Comparison of ENCODE assay signal across 9 mouse cellular contexts in the genomic region with DNA sequence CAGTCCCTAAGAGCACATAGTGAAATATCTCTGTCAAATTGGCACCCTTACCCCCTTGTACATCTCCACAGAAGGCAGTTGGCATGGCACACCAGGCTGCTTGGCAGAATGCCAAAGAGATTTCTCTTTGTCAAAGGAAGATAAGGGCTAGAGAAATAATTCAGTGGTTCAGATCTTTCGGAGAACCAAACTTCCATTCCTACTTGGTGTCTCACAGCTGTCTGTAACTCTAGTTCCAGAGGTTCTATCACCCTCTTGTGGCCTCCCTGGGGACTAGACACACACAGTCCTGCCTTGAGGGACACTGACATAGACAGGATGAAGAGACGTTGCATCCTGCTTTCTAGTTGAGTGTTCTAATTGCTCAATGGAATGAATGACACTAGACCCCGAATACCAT. TPM values are rescaled to one million over a fixed set of nuclear protein-coding genes. Genes with fewer than 3 reads are reported as not detected.
DNase-seq lines count a peak whose midpoint lies in the region; ATAC-seq lines count a peak whose summit lies in the region.
"Had no signal": no experiment of that assay in that cellular context is flagged by ENCODE, and none has a peak within 500 bp of the region (broad histone marks: within the 10 kb centered on the region; RNA-seq: fewer than 3 reads in every experiment).

No protein-coding gene starts in this region.

- H3K27ac ChIP-seq in heart, embryonic 13.5 days (replicated peaks) = no peak overlapping the region
- H3K27ac ChIP-seq: limb, embryonic 12.5 days had no signal

- intact Hi-C loops in heart, postnatal 14 days (cut with DNase I) = no loop called here

- ATAC-seq in heart, embryonic 13.5 days (ENCODE audit: extremely low read depth, insufficient number of reproducible peaks, low FRiP score, low TSS enrichment) = no peak
- ATAC-seq in hematopoietic stem cell, adult 5-6 weeks (replicated peaks in 1 of 2; ENCODE audit: insufficient read depth in 1 of 2, low FRiP score in 2 of 2, low TSS enrichment in 1 of 2, low read depth in 1 of 2, poor library complexity in 2 of 2, severe bottlenecking in 2 of 2) = peak; percentile 50 to 69; a peak in 3 of 4 replicates
- peak; percentile 84 for ATAC-seq in megakaryocyte progenitor cell, adult 5-6 weeks (replicated peaks; ENCODE audit: poor library complexity)

- H3K27me3 ChIP-seq in heart, embryonic 13.5 days (replicated peaks) = peaks cover 15% of the 10 kb centered on the region; the same call in 1 of the 2 replicates

- 16% methylated on average over 3 of the region's 3 CpGs for WGBS in heart, embryonic 13.5 days

- H3K9me3 ChIP-seq in heart, embryonic 13.5 days = no peaks in the 10 kb centered on the region
- H3K9me3 ChIP-seq: limb, embryonic 12.5 days had no signal

- H3K36me3 ChIP-seq in heart, embryonic 13.5 days = no peaks in the 10 kb centered on the region
- H3K36me3 ChIP-seq: limb, embryonic 12.5 days had no signal

- H3K4me3 ChIP-seq in heart, embryonic 13.5 days = no peak overlapping the region
- H3K4me3 ChIP-seq: limb, embryonic 12.5 days had no signal

- peaks cover 7% of the 10 kb centered on the region; the same call in 1 of the 2 replicates for H3K4me1 ChIP-seq in heart, embryonic 13.5 days
- H3K4me1 ChIP-seq: limb, embryonic 12.5 days had no signal

- H3K4me2 ChIP-seq in heart, embryonic 13.5 days = peak overlapping the region; percentile 27; the same call in 1 of the 2 replicates
- H3K4me2 ChIP-seq: limb, embryonic 12.5 days had no signal

- no peak for DNase-seq in heart, postnatal 14 days
- peak; percentile 62 for DNase-seq in ES-CJ7 (ENCODE audit: low read depth, low spot score)
- DNase-seq in c-Kit-negative CD71-positive TER-119-positive erythroid progenitor cells, embryonic 14.5 days (ENCODE audit: low read depth, low spot score) = peak; percentile 73
- DNase-seq in ovary, adult 18-20 months (ENCODE audit: low spot score) = no peak
- no peak for DNase-seq in right cerebral cortex, adult 2 months (ENCODE audit: low spot score in 2 of 2)

- H3K9ac ChIP-seq in heart, embryonic 13.5 days = no peak overlapping the region
- H3K9ac ChIP-seq: limb, embryonic 12.5 days had no signal

RNA-seq across cellular contexts. Expression of a gene that starts 2.7 kb away (rescaled TPM):
- polyA plus RNA-seq in heart, embryonic 13.5 days (2015; fragmentation: Nextera tagmentation; extraction: Ambion mirVana) = 0.68 and 1.5 TPM in 2 replicates
- under 1 TPM; 0.22 to 0.37 TPM for total RNA-seq in heart, postnatal 14 days (2021)
- total RNA-seq in hematopoietic stem cell, adult 5-6 weeks (2017) = 3.9 and 8.9 TPM in 2 replicates
- total RNA-seq in megakaryocyte progenitor cell, adult 5-6 weeks (2015) = 8.0 and 12.4 TPM in 2 replicates
- total RNA-seq in megakaryocyte progenitor cell, adult 5-6 weeks (2017) = 6.5 and 10.4 TPM in 2 replicates

RNA-seq across cellular contexts. Expression of a gene that starts 35.6 kb away (rescaled TPM):
- 32.3 and 34.7 TPM in 2 replicates for polyA plus RNA-seq in heart, embryonic 13.5 days (2015; fragmentation: Nextera tagmentation; extraction: Ambion mirVana)
- total RNA-seq in heart, postnatal 14 days (2021) = 10 to 100 TPM; 18.2 to 18.4 TPM
- 93.7 and 111 TPM in 2 replicates for total RNA-seq in hematopoietic stem cell, adult 5-6 weeks (2017)
- 52.8 and 56.9 TPM in 2 replicates for total RNA-seq in megakaryocyte progenitor cell, adult 5-6 weeks (2015)
- 87.5 and 99.7 TPM in 2 replicates for total RNA-seq in megakaryocyte progenitor cell, adult 5-6 weeks (2017)

RNA-seq across cellular contexts. Expression of a gene that starts 35.6 kb away (rescaled TPM):
- polyA plus RNA-seq in heart, embryonic 13.5 days (2015; fragmentation: Nextera tagmentation; extraction: Ambion mirVana) = 7.1 and 7.5 TPM in 2 replicates
- 1 to 10 TPM; 5.0 to 6.1 TPM for total RNA-seq in heart, postnatal 14 days (2021)
- 18.7 and 28.4 TPM in 2 replicates for total RNA-seq in hematopoietic stem cell, adult 5-6 weeks (2017)
- 7.4 and 8.8 TPM in 2 replicates for total RNA-seq in megakaryocyte progenitor cell, adult 5-6 weeks (2015)
- 5.2 and 10.9 TPM in 2 replicates for total RNA-seq in megakaryocyte progenitor cell, adult 5-6 weeks (2017)

Comparison
In these comparisons a context has a peak if more than half of its experiments do, and no peak if none do; other contexts are left out.
1. DNase-seq: peak in ES-CJ7 (single experiment) and c-Kit-negative CD71-positive TER-119-positive erythroid progenitor cells, embryonic 14.5 days (single experiment); none in heart, postnatal 14 days (0 of 2), ovary, adult 18-20 months (single experiment) and right cerebral cortex, adult 2 months (0 of 2).